Mouse (Mus musculus) induced T-regulatory cell, adult 2 months (primary cell): ENCODE results near the gene Ooep.
A peak's percentile ranks its signal among the peaks of the same experiment; 100 is the strongest.
"Not testable (repeated sequence)": the region's sequence is repeated elsewhere in the genome, so short reads cannot be mapped to it uniquely, and the experiment has no call there.

ENCODE experiments used
- DNase-seq: peaks from one replicate; pipeline ENCODE4 v3.0.0-alpha.2; 2012; ENCODE audit warnings: low read depth

Ooep gene

GRCm38 (mm10) chr9:78365850-78366544 is 12.5 kb downstream of the Ooep start:
- no peak for DNase-seq

GRCm38 (mm10) chr9:78364701-78365100 is 13.8 kb downstream of the Ooep start:
- DNase-seq, result no peak

GRCm38 (mm10) chr9:78363374-78363773 is 15.2 kb downstream of the Ooep start:
- no peak for DNase-seq

- DNase-seq, result no peak
These were observed 18.0 kb downstream of the Ooep start for GRCm38 (mm10) chr9:78360484-78360872.

- DNase-seq, result no peak
These were observed 18.6 kb downstream of the Ooep start for GRCm38 (mm10) chr9:78359750-78360483.

- peak; percentile 78 for DNase-seq
These were observed 20.5 kb downstream of the Ooep start for GRCm38 (mm10) chr9:78358053-78358452.

- no peak for DNase-seq
These were observed 22.9 kb downstream of the Ooep start, which contains the start of gene Gsta2 for GRCm38 (mm10) chr9:78355611-78356010. TSS of gene Gsta2 (minus strand) at chr9:78355788.

GRCm38 (mm10) chr9:78354665-78355578 is 23.6 kb downstream of the Ooep start:
- no peak for DNase-seq

- no peak for DNase-seq
These were observed 26.9 kb downstream of the Ooep start for GRCm38 (mm10) chr9:78351504-78352220.

- not testable (repeated sequence) for DNase-seq
These were observed 28.5 kb downstream of the Ooep start for GRCm38 (mm10) chr9:78350007-78350406.

GRCm38 (mm10) chr9:78349141-78349540 is 29.4 kb downstream of the Ooep start:
- not testable (repeated sequence) for DNase-seq

- DNase-seq, result not testable (repeated sequence)
These were observed 30.1 kb downstream of the Ooep start for GRCm38 (mm10) chr9:78348206-78349004.

- no peak for DNase-seq
These were observed 31.5 kb downstream of the Ooep start for GRCm38 (mm10) chr9:78347004-78347403.

- not testable (repeated sequence) for DNase-seq
These were observed 33.3 kb downstream of the Ooep start for GRCm38 (mm10) chr9:78345235-78345634.

GRCm38 (mm10) chr9:78343055-78343454 is 35.5 kb downstream of the Ooep start:
- DNase-seq, result not testable (repeated sequence)

- DNase-seq, result not testable (repeated sequence)
These were observed 36.0 kb downstream of the Ooep start for GRCm38 (mm10) chr9:78342494-78342893.

GRCm38 (mm10) chr9:78340324-78340723 is 38.2 kb downstream of the Ooep start:
- peak; percentile 63 for DNase-seq

- not testable (repeated sequence) for DNase-seq
These were observed 41.5 kb downstream of the Ooep start for GRCm38 (mm10) chr9:78337050-78337449.

- not testable (repeated sequence) for DNase-seq
These were observed 51.2 kb downstream of the Ooep start, which contains the start of gene Omt2b for GRCm38 (mm10) chr9:78327289-78327688. TSS of gene Omt2b (plus strand) at chr9:78327589.
